Mouse (Mus musculus): ENCODE data around the gene Arl3. TPM values are rescaled to one million over a fixed set of nuclear protein-coding genes. Genes with fewer than 3 reads are reported as not detected.

Arl3 gene
- polyA plus RNA-seq, 1 experiment from 2014 or later = 159 TPM

- Histone ChIP-seq H3K4me2 (ENCODE audit: low read length) (peak overlapping the region; percentile 96), H3K4me3 (ENCODE audit: low read depth, low read length) (peak overlapping the region; percentile 96), H3K9ac (ENCODE audit: low read length) (peak overlapping the region; percentile 98), H3K27ac (ENCODE audit: low read depth, low read length) (peak overlapping the region; percentile 100), H3K4me1 (ENCODE audit: control insufficient read depth, insufficient read depth, low read length) (peaks cover 9% of the 10 kb centered on the region), H3K36me3 (ENCODE audit: control insufficient read depth, insufficient read depth, low read length) (peaks cover 3% of the 10 kb centered on the region; the same call in 1 of the 2 replicates), H3K9me3 (replicated peaks; ENCODE audit: control insufficient read depth, low read length) (no peaks in the 10 kb centered on the region), H3K27me3 (replicated peaks; ENCODE audit: control insufficient read depth, insufficient read depth, low read length) (no peaks in the 10 kb centered on the region)
- WGBS = 0% methylated on average over 45 of the region's 52 CpGs
- ATAC-seq (peak; percentile 87), DNase-seq (ENCODE audit: low spot score) (peak; percentile 100)
Measured at GRCm38 (mm10) chr19:46499836-46500580, 73.0 kb downstream of the Arl3 start.

GRCm38 (mm10) chr19:46499539-46499835, 73.5 kb downstream of the Arl3 start:
- Histone ChIP-seq H3K4me3 (ENCODE audit: low read depth, low read length) (0 out of 2 replicates have a peak overlapping the region, but pooled peaks have one; percentile 5), H3K9me3 (replicated peaks; ENCODE audit: control insufficient read depth, low read length) (no peaks in the 10 kb centered on the region), H3K4me2 (ENCODE audit: low read length) (peak overlapping the region; percentile 32), H3K27me3 (replicated peaks; ENCODE audit: control insufficient read depth, insufficient read depth, low read length) (no peaks in the 10 kb centered on the region), H3K9ac (ENCODE audit: low read length) (no peak overlapping the region; the same call in 1 of the 2 replicates), H3K27ac (ENCODE audit: low read depth, low read length) (peak overlapping the region; percentile 59), H3K4me1 (ENCODE audit: control insufficient read depth, insufficient read depth, low read length) (peaks cover 4% of the 10 kb centered on the region), H3K36me3 (ENCODE audit: control insufficient read depth, insufficient read depth, low read length) (no peaks in the 10 kb centered on the region)
- ATAC-seq = no peak
- DNase-seq (ENCODE audit: low spot score) = no peak
- WGBS = 3% methylated on average over 3 of the region's 3 CpGs

DNA sequence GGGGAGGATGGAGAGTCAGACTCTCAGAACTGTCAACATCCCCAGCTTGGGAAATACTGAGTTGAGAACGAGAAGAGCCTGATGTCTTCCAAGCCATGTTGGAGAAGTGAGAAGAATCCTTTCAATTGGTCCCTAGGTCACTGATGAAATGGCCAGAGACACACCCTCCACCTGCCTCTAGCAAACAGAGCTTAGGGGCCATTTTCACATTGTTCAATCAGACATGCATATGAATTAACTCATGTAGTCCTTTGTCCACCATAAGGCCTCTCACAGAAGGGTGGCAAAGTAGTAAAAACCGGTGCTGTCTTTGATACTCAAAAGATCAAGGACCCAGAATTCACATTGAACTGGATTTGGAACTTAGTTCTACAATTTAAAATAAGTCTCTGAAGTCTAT, 75.8 kb downstream of the Arl3 start:
- 65% methylated on average over 2 of the region's 2 CpGs for WGBS

DNA sequence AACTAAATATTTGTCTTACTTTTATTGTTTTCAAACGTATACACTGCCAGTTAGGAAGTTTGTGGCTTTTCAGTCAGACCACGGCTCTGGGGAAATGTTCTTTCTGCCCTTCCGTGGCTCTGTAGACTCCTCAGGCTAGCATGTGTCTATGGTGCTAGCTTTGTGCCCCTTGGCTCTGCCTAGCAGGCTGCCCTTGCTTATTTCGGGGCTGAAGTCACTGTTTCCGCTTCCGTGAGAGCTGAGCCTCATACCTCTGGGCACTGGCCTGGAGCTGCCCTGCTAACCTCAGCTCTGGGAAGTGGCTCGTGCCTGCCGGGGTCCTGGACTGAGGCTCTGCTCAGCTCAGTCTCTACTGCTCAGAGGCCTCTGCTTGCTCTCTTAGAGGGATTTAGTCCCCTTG, 77.9 kb downstream of the Arl3 start:
- Histone ChIP-seq H3K9me3 (replicated peaks; ENCODE audit: control insufficient read depth, low read length) (no peaks in the 10 kb centered on the region), H3K36me3 (ENCODE audit: control insufficient read depth, insufficient read depth, low read length) (no peaks in the 10 kb centered on the region), H3K4me1 (ENCODE audit: control insufficient read depth, insufficient read depth, low read length) (no peaks in the 10 kb centered on the region), H3K27me3 (replicated peaks; ENCODE audit: control insufficient read depth, insufficient read depth, low read length) (no peaks in the 10 kb centered on the region), H3K4me2 (ENCODE audit: low read length) (no peak overlapping the region), H3K4me3 (ENCODE audit: low read depth, low read length) (no peak overlapping the region), H3K27ac (ENCODE audit: low read depth, low read length) (no peak overlapping the region), H3K9ac (ENCODE audit: low read length) (no peak overlapping the region)
- DNase-seq (ENCODE audit: low spot score) (no peak), ATAC-seq (no peak)
- 88% methylated on average over 8 of the region's 8 CpGs for WGBS

More for the DNA sequence above, 75.8 kb downstream of the Arl3 start:
- Histone ChIP-seq H3K27ac (ENCODE audit: low read depth, low read length) (no peak overlapping the region), H3K36me3 (ENCODE audit: control insufficient read depth, insufficient read depth, low read length) (no peaks in the 10 kb centered on the region), H3K4me3 (ENCODE audit: low read depth, low read length) (no peak overlapping the region), H3K4me1 (ENCODE audit: control insufficient read depth, insufficient read depth, low read length) (no peaks in the 10 kb centered on the region), H3K4me2 (ENCODE audit: low read length) (no peak overlapping the region), H3K9me3 (replicated peaks; ENCODE audit: control insufficient read depth, low read length) (no peaks in the 10 kb centered on the region), H3K9ac (ENCODE audit: low read length) (no peak overlapping the region), H3K27me3 (replicated peaks; ENCODE audit: control insufficient read depth, insufficient read depth, low read length) (no peaks in the 10 kb centered on the region)
- no peak for DNase-seq (ENCODE audit: low spot score)
- no peak for ATAC-seq

DNA sequence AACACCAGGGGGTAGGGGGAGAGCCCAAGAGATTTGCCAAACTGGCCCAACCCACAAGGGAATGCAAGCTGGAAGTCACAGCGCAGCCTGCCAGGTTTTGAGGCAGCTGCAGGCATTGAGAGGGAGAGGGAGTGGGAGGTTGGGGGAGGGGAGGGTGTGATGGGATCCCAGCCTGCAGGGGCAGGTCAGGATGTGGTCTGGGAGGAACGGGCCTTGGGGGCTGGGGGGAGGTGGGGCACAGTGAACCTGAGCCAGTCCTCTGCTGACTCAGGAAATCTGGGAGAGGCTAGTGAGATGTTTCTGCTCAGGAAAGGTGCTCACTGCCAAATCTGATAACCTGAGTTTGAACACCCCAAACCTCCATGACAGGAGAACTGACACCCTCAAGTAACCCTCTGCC, 82.4 kb downstream of the Arl3 start:
- Histone ChIP-seq H3K4me3 (ENCODE audit: low read depth, low read length) (no peak overlapping the region), H3K9me3 (replicated peaks; ENCODE audit: control insufficient read depth, low read length) (no peaks in the 10 kb centered on the region), H3K27me3 (replicated peaks; ENCODE audit: control insufficient read depth, insufficient read depth, low read length) (no peaks in the 10 kb centered on the region), H3K27ac (ENCODE audit: low read depth, low read length) (no peak overlapping the region), H3K9ac (ENCODE audit: low read length) (no peak overlapping the region), H3K4me1 (ENCODE audit: control insufficient read depth, insufficient read depth, low read length) (no peaks in the 10 kb centered on the region), H3K4me2 (ENCODE audit: low read length) (no peak overlapping the region), H3K36me3 (ENCODE audit: control insufficient read depth, insufficient read depth, low read length) (peaks cover 14% of the 10 kb centered on the region)
- WGBS = 14% methylated on average over 2 of the region's 2 CpGs
- ATAC-seq (0 out of 2 replicates have a peak, but pooled peaks have one; percentile 26), DNase-seq (ENCODE audit: low spot score) (peak; percentile 55)

- no peak overlapping the region for H3K4me2 ChIP-seq (ENCODE audit: low read length)
- no peaks in the 10 kb centered on the region for H3K4me1 ChIP-seq (ENCODE audit: control insufficient read depth, insufficient read depth, low read length)
- 100% methylated on average over 1 of the region's 1 CpGs for WGBS
- ATAC-seq (no peak), DNase-seq (ENCODE audit: low spot score) (no peak)
- no peak overlapping the region for H3K4me3 ChIP-seq (ENCODE audit: low read depth, low read length)
- no peaks in the 10 kb centered on the region for H3K27me3 ChIP-seq (replicated peaks; ENCODE audit: control insufficient read depth, insufficient read depth, low read length)
- H3K36me3 ChIP-seq (ENCODE audit: control insufficient read depth, insufficient read depth, low read length) = peaks cover 22% of the 10 kb centered on the region
- no peaks in the 10 kb centered on the region for H3K9me3 ChIP-seq (replicated peaks; ENCODE audit: control insufficient read depth, low read length)
- no peak overlapping the region for H3K9ac ChIP-seq (ENCODE audit: low read length)
- no peak overlapping the region for H3K27ac ChIP-seq (ENCODE audit: low read depth, low read length)
Measured at GRCm38 (mm10) chr19:46489448-46489847, 83.5 kb downstream of the Arl3 start.

DNA sequence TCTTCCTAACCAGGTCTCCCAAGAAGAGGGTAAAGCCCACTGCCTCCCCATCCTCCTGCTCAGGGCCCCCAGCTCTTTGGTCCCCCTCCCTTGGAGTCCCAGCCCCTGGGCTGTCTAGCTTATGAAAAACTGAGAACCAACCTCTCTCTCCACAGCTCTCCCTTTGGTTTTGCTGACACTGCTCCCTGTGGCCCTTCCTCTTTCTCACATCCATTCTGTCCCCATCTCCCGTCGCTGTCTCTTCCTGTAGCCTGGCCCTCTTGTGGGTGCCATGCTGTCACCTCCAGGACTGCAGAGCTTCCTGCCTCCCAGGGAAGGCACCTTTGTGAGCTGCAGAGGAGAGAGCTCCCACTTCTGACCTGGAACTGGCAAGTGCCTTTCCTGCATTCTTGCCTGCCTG, 86.3 kb downstream of the Arl3 start:
- WGBS = 76% methylated on average over 2 of the region's 2 CpGs
- Histone ChIP-seq H3K27me3 (replicated peaks; ENCODE audit: control insufficient read depth, insufficient read depth, low read length) (no peaks in the 10 kb centered on the region), H3K4me1 (ENCODE audit: control insufficient read depth, insufficient read depth, low read length) (0 out of 2 replicates have a peak, but pooled peaks cover 2% of the 10 kb centered on the region), H3K4me3 (ENCODE audit: low read depth, low read length) (no peak overlapping the region), H3K4me2 (ENCODE audit: low read length) (no peak overlapping the region), H3K36me3 (ENCODE audit: control insufficient read depth, insufficient read depth, low read length) (peaks cover 22% of the 10 kb centered on the region), H3K9me3 (replicated peaks; ENCODE audit: control insufficient read depth, low read length) (no peaks in the 10 kb centered on the region), H3K9ac (ENCODE audit: low read length) (no peak overlapping the region), H3K27ac (ENCODE audit: low read depth, low read length) (no peak overlapping the region)
- DNase-seq (ENCODE audit: low spot score) (no peak), ATAC-seq (no peak)

DNA sequence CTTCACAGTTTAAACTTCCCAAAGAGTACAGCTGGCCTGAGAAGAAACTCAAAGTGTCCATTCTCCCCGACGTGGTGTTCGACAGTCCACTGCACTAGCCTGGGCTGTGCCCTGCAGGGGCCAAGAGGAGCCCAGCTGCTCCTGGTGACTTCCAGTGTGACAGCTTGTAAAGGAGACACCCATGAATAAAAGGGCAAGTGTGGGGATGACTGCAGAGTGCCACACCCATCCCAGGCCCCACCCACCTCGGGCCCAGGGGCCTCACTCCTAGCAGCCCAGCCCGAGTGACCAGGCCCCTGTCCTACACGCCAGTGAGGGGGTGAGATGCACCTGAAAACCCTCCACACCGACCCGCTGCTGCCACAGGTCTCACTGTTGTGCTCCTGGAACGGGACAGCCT, 87.2 kb downstream of the Arl3 start:
- 81% methylated on average over 9 of the region's 9 CpGs for WGBS
- no peak overlapping the region for H3K4me2 ChIP-seq (ENCODE audit: low read length)
- no peaks in the 10 kb centered on the region for H3K27me3 ChIP-seq (replicated peaks; ENCODE audit: control insufficient read depth, insufficient read depth, low read length)

DNA sequence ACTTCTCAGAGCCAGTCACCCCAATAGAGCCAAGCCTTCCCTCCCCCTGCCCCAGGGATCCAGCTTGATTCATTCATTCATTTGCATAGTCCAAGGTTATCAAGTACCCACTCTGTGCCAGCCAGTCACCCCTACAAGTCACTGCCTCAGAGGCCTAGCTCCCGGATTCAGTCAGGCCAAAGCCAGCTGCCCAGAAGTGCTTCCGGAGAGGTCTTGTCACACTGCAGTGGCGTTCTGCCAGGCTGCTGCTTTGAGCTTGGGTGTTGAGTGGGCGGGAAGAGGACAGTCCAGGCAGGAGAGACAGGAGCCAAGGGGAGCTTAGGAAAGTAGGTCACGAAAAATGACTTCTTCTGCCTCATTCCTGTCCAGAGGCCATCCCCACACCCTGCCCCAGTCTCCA, 88.5 kb downstream of the Arl3 start:
- DNase-seq (ENCODE audit: low spot score) = peak; percentile 39
- no peak overlapping the region for H3K4me3 ChIP-seq (ENCODE audit: low read depth, low read length)
- peak overlapping the region; percentile 34; the same call in 1 of the 2 replicates for H3K27ac ChIP-seq (ENCODE audit: low read depth, low read length)
- no peak overlapping the region for H3K4me2 ChIP-seq (ENCODE audit: low read length)
- H3K9ac ChIP-seq (ENCODE audit: low read length) = no peak overlapping the region
- ATAC-seq = no peak
- peaks cover 27% of the 10 kb centered on the region for H3K36me3 ChIP-seq (ENCODE audit: control insufficient read depth, insufficient read depth, low read length)
- 63% methylated on average over 5 of the region's 5 CpGs for WGBS
- H3K27me3 ChIP-seq (replicated peaks; ENCODE audit: control insufficient read depth, insufficient read depth, low read length) = no peaks in the 10 kb centered on the region
- 0 out of 2 replicates have a peak, but pooled peaks cover 2% of the 10 kb centered on the region for H3K4me1 ChIP-seq (ENCODE audit: control insufficient read depth, insufficient read depth, low read length)
- no peaks in the 10 kb centered on the region for H3K9me3 ChIP-seq (replicated peaks; ENCODE audit: control insufficient read depth, low read length)

More for the DNA sequence above, 87.2 kb downstream of the Arl3 start:
- ATAC-seq (no peak), DNase-seq (ENCODE audit: low spot score) (no peak)
- peaks cover 23% of the 10 kb centered on the region for H3K36me3 ChIP-seq (ENCODE audit: control insufficient read depth, insufficient read depth, low read length)
- no peak overlapping the region for H3K4me3 ChIP-seq (ENCODE audit: low read depth, low read length)
- no peak overlapping the region for H3K27ac ChIP-seq (ENCODE audit: low read depth, low read length)
- no peak overlapping the region for H3K9ac ChIP-seq (ENCODE audit: low read length)
- H3K9me3 ChIP-seq (replicated peaks; ENCODE audit: control insufficient read depth, low read length) = no peaks in the 10 kb centered on the region
- H3K4me1 ChIP-seq (ENCODE audit: control insufficient read depth, insufficient read depth, low read length) = 0 out of 2 replicates have a peak, but pooled peaks cover 2% of the 10 kb centered on the region
